Mouse (Mus musculus): ENCODE measurements around the gene Shb. TPM values are rescaled to one million over a fixed set of nuclear protein-coding genes. Genes with fewer than 3 reads are reported as not detected.
A peak's percentile ranks its signal among the peaks of the same experiment; 100 is the strongest.

Shb gene
- total RNA-seq, 2 experiments from 2014 or later: 52.3 to 55.3 TPM

GRCm38 (mm10) chr4:45485024-45485423 is 47.2 kb downstream of the Shb start:
- DNase-seq (ENCODE audit: low spot score in 2 of 2): no peak

- no peak for DNase-seq (ENCODE audit: low spot score in 2 of 2)
Observed at GRCm38 (mm10) chr4:45483271-45484245, 48.7 kb downstream of the Shb start.

- no peak for DNase-seq (ENCODE audit: low spot score in 2 of 2)
Observed at GRCm38 (mm10) chr4:45482271-45482670, 50.0 kb downstream of the Shb start.

GRCm38 (mm10) chr4:45481431-45481830 is 50.8 kb downstream of the Shb start:
- no peak for DNase-seq (ENCODE audit: low spot score in 2 of 2)

- DNase-seq (ENCODE audit: low spot score in 2 of 2): no peak
Observed at GRCm38 (mm10) chr4:45480595-45480994, 51.7 kb downstream of the Shb start.

GRCm38 (mm10) chr4:45479433-45479832 is 52.8 kb downstream of the Shb start:
- no peak for DNase-seq (ENCODE audit: low spot score in 2 of 2)

- DNase-seq (ENCODE audit: low spot score in 2 of 2): no peak
Observed at GRCm38 (mm10) chr4:45478178-45478577, 54.1 kb downstream of the Shb start.

GRCm38 (mm10) chr4:45477047-45477446 is 55.2 kb downstream of the Shb start:
- DNase-seq (ENCODE audit: low spot score in 2 of 2): no peak

GRCm38 (mm10) chr4:45474832-45475231 is 57.4 kb downstream of the Shb start:
- no peak for DNase-seq (ENCODE audit: low spot score in 2 of 2)

- DNase-seq (ENCODE audit: low spot score in 2 of 2): no peak
Observed at GRCm38 (mm10) chr4:45474131-45474530, 58.1 kb downstream of the Shb start.

- peak in 1 of 2 experiments; percentile 38 for DNase-seq (ENCODE audit: low spot score in 2 of 2)
Observed at GRCm38 (mm10) chr4:45473129-45473528, 59.1 kb downstream of the Shb start.

- DNase-seq (ENCODE audit: low spot score in 2 of 2): no peak
Observed at GRCm38 (mm10) chr4:45472706-45473105, 59.6 kb downstream of the Shb start.

GRCm38 (mm10) chr4:45471654-45472556 is 60.4 kb downstream of the Shb start:
- no peak for DNase-seq (ENCODE audit: low spot score in 2 of 2)

GRCm38 (mm10) chr4:45469057-45469456 is 63.2 kb downstream of the Shb start:
- no peak for DNase-seq (ENCODE audit: low spot score in 2 of 2)

GRCm38 (mm10) chr4:45468507-45468906 is 63.8 kb downstream of the Shb start:
- no peak for DNase-seq (ENCODE audit: low spot score in 2 of 2)

GRCm38 (mm10) chr4:45467115-45467912 is 65.0 kb downstream of the Shb start:
- peak; percentile 31 to 66 for DNase-seq (ENCODE audit: low spot score in 2 of 2)

- no peak for DNase-seq (ENCODE audit: low spot score in 2 of 2)
Observed at GRCm38 (mm10) chr4:45464941-45465340, 67.3 kb downstream of the Shb start.

- no peak for DNase-seq (ENCODE audit: low spot score in 2 of 2)
Observed at GRCm38 (mm10) chr4:45464528-45464927, 67.7 kb downstream of the Shb start.

- no peak for DNase-seq (ENCODE audit: low spot score in 2 of 2)
Observed at GRCm38 (mm10) chr4:45464123-45464522, 68.1 kb downstream of the Shb start.

GRCm38 (mm10) chr4:45462628-45463027 is 69.6 kb downstream of the Shb start:
- DNase-seq (ENCODE audit: low spot score in 2 of 2): no peak

GRCm38 (mm10) chr4:45461661-45462060 is 70.6 kb downstream of the Shb start:
- no peak for DNase-seq (ENCODE audit: low spot score in 2 of 2)
